Mouse (Mus musculus) brain, embryonic 14.5 days (tissue): ENCODE results near the gene Ube3b. TPM values are rescaled to one million over a fixed set of nuclear protein-coding genes. Genes with fewer than 3 reads are reported as not detected.

ENCODE experiments used
- DNase-seq: peaks from one replicate; pipeline ENCODE4 v3.0.0-alpha.2; 2011; ENCODE audit warnings: low read depth
- CTCF ChIP-seq: fragments of 200-500 bp; IDR thresholded peaks from 2 replicates; pipeline ENCODE4 v1.5.1; 2012; ENCODE audit warnings: inconsistent platforms, mild to moderate bottlenecking, moderate library complexity, borderline replicate concordance; ENCODE audit not compliant: insufficient read depth, insufficient read length; ENCODE audit errors: extremely low read depth
- POLR2A ChIP-seq: fragments of 200-500 bp; IDR thresholded peaks from 2 replicates; pipeline ENCODE4 v1.6.1; 2012; ENCODE audit warnings: mild to moderate bottlenecking, inconsistent platforms, borderline replicate concordance; ENCODE audit not compliant: poor library complexity, insufficient read depth, insufficient read length, severe bottlenecking; ENCODE audit errors: extremely low read depth
- polyA plus RNA-seq: library from polyadenylated mRNA; depleted of rRNA; stranded (reverse); fragments of >200 nt; gene quantifications from 2 replicates; pipeline ENCODE4 v1.2.3, GENCODE M21; 2012; rRNA removed

Gene Ube3b
- polyA plus RNA-seq, 1 experiment: 66.4 TPM

DNA sequence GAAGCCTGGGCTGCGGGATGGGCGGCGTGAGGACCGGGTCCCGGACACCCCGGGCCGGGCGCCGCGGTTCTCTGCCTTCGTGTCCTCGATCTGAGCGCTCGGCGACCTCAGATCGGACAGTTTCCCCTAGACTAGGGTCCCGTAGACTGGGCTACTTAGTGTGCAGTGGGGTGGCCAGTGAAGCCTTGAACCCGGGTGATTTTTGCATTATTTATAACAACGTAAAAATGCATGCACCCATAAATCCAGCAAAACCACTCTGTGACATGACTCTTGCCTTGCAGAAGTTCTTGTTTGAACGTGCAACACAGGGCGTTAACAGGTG lies 63.9 kb downstream of the Ube3b start:
- no peak for TF ChIP-seq POLR2A
- TF ChIP-seq CTCF: no peak
- no peak for DNase-seq

DNA sequence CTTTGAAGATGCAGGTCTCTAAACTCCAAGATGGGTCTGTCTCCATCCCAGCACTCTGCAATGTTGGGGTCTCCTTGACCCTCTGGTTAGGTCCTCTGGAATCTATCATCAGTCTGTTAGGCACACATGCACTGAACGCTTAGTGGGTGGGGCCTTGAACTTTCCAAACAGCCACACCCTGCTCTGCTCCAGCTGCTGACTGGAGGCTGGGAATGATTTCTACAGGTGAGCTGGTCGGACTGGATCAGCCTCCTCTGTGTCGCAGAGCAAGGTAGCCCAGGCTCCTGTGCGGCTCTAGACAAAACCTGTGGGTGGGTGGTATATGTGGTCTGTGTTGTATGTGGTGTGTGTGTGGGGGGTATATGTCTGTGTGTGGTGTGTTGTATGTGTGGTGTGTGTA lies 68.6 kb downstream of the Ube3b start:
- TF ChIP-seq POLR2A: no peak
- TF ChIP-seq CTCF: no peak
- DNase-seq: no peak

DNA sequence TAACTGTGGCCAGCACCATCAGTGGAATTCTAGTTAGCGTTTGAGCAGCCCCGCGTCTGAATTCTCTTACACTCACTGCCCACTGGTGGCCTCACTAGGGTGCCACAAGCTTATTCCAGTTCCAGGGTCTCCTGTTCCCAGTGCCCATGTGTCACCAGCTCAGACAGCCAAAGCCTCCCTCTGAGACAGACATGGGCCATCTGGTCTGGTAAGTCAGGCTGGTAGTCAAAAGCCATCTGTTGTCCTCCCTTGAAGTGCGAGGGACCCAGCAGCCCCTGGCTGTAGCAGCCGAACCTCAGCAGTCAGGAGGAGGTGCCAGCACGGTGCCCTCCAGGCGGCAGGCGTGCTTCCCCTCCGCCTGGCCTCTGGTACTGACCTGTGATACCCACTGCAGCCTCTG lies 75.9 kb downstream of the Ube3b start:
- DNase-seq: peak; percentile 30
- TF ChIP-seq CTCF: no peak

DNA sequence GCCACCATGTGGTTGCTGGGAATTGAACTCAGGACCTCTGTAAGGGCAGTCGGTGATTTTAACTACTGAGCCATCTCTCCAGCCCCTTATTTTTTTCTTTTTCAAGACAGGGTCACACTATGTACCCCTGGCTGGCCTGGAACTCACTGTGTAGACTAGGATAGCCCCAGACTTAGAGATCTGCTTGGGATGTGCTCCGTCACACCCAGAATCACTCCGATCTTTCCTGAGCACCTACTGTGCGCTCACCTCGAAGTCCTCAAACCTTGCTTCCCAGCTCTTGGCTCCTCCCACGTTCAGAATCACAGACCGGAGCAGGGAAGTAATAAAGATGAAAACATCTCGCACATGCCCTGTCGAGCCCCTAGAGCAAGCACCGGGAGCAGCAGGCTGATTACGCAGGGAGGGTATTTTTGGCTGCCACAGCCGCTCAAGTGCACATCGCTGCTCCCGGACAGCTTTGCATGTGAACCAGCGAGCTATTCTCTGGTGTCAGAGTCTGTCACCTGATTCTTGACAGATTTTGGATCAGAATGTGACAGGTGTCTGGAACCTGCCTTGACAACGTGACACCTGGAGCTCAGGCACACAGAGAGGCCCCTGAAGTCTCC lies 76.7 kb downstream of the Ube3b start:
- TF ChIP-seq CTCF (no peak), POLR2A (no peak)
- DNase-seq: peak; percentile 17

DNA sequence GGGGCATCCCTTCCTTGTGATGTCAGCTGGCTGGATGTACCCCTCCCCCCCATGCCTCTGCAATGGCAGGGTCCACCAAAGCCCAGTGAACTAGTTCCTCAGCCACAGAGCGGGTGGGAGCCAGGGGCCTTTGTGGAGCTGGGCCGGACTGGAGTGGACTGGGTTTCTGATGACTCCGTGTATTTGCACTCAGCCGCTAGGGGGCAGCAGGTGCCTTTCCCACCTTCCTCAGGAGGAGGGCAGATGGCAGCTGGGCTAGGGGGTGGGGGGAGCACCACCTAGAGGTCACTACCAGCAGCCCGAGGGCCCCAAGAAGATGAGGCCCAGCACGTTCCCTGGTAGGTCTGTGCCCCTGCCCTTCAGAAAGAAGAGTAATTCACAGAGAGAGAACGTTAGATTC lies 80.8 kb downstream of the Ube3b start:
- DNase-seq: peak; percentile 78
- TF ChIP-seq POLR2A: no peak
- peak; percentile 85 for TF ChIP-seq CTCF

DNA sequence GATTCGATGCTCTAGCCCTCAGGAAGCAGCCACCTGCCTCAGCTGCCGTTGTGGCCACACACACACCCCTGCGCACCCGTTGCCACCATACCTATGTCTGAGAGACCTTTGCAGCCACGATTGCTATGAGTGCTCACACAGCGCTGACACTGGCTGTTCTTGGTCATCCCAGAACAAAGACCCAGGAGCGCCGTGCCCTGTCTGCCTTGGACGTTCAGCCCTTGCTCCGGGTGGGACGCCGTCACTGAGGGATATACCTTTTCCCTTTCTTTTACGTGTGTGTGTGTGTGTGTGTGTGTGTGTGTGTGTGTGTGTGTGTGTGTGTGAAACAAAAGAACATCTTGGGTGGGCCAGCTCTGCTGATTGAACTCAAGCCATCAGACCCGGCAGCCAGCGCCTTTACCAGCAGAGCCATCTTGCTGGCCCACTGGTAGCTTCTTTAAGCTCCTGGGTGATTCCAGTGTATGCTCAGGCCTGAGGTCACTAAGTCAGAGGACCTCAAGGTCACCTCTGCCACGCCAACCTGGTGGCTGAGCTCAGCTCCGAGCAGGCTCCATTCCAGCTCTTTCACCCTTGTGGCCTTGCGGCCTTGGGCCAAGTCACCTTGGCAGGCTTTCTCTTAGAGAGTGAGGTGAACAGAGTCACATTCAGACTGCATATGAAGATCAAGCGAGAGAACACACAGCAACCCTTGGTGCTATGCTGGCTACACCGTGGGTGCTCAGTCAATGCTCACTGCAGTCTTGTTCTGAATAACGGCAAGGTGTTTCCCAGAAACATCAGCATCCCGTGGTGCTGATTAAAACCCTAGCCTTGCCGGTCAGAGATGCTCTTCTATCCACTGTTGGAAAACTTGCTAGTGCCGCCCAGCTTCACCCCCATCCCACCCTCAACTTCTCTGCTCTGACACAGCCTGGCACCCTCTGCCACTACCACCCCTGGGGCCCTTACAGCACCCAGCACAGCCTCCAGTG lies 81.9 kb downstream of the Ube3b start:
- no peak for DNase-seq
- no peak for TF ChIP-seq POLR2A
- no peak for TF ChIP-seq CTCF

DNA sequence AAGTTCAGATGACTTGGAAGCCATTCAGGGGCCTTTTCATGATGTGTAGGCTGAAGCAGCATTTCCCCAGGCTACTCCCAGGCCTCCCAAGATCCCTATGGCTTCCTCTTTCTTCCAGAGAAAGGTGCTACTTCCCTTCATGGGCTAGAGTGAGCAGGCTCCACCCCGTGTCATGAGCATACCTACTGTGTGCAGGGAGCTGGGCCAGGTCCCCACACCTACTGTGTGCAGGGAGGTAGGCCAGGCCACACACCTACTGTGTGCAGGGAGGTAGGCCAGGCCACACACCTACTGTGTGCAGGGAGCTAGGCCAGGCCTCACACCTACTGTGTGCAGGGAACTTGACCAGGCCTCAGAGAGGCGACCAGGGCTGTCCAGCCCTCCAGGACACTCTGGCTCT lies 84.2 kb downstream of the Ube3b start:
- DNase-seq: no peak
- no peak for TF ChIP-seq POLR2A
- TF ChIP-seq CTCF: no peak

DNA sequence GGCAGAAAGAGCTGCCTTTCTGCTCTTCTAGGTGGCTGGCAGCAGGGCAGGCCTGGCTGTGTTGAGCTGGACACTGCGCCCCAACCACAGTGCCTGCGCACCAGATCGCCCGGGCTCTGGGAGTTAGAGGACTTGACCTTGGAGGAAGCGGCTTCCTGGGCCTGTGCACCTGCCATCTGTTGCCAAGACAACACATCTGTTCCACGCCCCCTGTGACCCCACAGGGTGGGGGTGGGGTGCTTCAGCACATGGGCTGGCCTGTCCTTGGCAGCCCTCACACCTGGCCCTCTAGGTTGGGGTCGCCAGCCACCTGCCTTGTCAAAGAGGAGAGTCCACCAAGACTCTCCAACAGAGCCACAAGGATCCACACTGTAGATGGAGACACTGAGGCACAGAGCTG lies 85.2 kb downstream of the Ube3b start:
- DNase-seq: no peak
- TF ChIP-seq POLR2A: no peak
- TF ChIP-seq CTCF: no peak

DNA sequence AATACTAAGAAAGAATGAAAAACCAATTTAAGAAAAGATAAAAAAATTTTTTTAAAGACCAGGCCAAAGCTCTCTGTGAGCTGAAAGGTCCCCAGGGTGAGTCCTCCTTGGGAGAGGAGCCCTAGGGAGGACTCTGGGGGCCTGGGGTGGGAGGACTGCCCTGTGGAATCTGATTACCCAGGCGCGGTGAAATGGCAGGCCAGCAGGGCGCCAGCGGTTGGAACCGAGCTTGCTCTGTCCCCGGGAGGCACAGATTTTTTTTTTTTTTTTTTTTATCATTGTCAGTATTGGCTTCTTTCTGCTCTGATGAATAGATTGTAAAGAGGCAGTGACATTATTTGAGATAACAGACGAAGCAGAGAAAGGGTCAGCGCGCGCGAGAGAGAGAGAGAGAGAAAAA lies 86.6 kb downstream of the Ube3b start:
- no peak for DNase-seq

DNA sequence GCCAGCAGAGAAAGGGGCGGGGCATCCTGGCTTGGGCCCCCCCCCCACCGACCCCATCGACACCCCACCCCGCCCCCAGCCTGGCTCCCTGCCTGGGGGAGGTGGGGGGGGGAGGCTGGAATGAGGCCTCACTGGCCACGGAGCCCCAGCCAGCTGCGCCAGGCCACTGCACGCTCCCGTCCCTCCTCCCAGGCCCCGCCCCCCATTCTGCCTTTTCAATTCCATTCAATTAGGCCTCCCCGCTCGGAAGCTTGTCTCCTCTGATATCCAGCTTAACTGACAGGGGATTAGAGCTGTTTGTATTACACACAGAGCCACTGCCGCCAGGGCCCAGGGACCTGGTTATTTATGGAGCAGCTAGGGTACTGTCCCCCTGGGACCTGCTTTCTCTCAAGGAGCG lies 87.0 kb downstream of the Ube3b start:
- peak; percentile 10; the same call in 1 of the 2 replicates for TF ChIP-seq CTCF
- no peak for TF ChIP-seq POLR2A
- DNase-seq: peak; percentile 98

More for the DNA sequence above, 86.6 kb downstream of the Ube3b start:
- no peak for TF ChIP-seq CTCF
- TF ChIP-seq POLR2A: no peak

DNA sequence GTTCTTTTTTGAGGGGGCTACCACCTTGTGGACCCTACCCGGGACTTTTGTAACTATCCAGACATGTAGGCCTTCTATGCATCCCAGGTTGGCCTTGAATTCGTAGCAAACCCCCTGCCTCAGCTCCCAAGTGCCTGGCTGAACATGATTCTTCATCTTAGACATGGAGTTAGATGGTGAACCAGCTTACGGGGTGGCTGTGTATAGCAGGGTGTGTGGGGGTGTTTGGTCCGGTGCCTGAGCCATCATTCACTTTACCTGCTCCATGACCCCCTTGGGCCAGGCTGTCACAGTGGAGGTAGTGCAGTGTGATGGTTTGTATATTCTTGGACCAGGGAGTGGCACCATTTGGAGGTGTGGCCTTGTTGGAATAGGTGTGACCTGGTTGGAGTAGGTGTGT lies 87.6 kb downstream of the Ube3b start:
- TF ChIP-seq CTCF (no peak), POLR2A (no peak)
- DNase-seq: no peak

DNA sequence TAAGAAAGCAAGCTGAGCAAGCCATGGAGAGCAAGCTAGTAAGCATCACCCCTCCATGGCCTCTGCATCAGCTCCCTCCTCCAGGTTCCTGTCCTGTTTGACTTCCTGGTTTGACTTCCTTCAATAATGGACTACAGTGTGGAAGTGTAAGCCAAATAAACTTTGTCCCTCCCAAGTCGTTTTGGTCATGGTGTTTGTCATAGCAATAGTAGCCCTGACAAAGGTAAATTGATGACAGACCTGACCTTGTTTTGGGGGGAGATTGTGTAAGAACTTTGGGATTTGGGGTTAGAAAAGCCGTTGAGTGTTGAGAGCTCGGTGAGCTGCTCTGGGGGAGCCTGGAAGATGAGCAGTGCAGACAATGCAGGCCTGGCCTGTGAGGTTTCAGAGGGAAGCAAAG lies 90.0 kb downstream of the Ube3b start:
- no peak for DNase-seq
- TF ChIP-seq CTCF: no peak
- no peak for TF ChIP-seq POLR2A

Other genes starting within 250 kb of the Ube3b start
- gene Acacb, start 234.1 kb upstream of the Ube3b start, polyA plus RNA-seq: 2.4 and 5.3 TPM in 2 replicates
- 0.68 and 1.1 TPM in 2 replicates for gene Foxn4, start 106.8 kb upstream of the Ube3b start, polyA plus RNA-seq
- 0.37 and 0.47 TPM in 2 replicates for gene Myo1h, start 91.4 kb upstream of the Ube3b start, polyA plus RNA-seq
- 91.8 and 96.2 TPM in 2 replicates for gene Kctd10, start 99 bp upstream of the Ube3b start, polyA plus RNA-seq
- 26.2 and 28.3 TPM in 2 replicates for gene Mmab, start 63.5 kb downstream of the Ube3b start, polyA plus RNA-seq
- 63.8 and 67.6 TPM in 2 replicates for gene Mvk, start 63.7 kb downstream of the Ube3b start, polyA plus RNA-seq
- gene Fam222a, start 187.4 kb downstream of the Ube3b start, polyA plus RNA-seq: 13.6 and 16.6 TPM in 2 replicates